Mouse (Mus musculus) limb, embryonic 15.5 days (tissue): ENCODE data around the gene Flnc. TPM values are rescaled to one million over a fixed set of nuclear protein-coding genes. Genes with fewer than 3 reads are reported as not detected.

Experiments
- ATAC-seq: fragments of 200-750 bp; cut with Nextera tagmentation; 2 replicates; pipeline ENCODE4 v1.8.0; 2017; ENCODE audit warnings: low read depth, moderate TSS enrichment; ENCODE audit not compliant: insufficient number of reproducible peaks, low FRiP score, low TSS enrichment
- H3K27ac ChIP-seq: fragments of 300-500 bp; sonication (generic); 2 replicates; pipeline ENCODE4 v1.5.1; 2015; ENCODE audit warnings: moderate library complexity, mild to moderate bottlenecking, inconsistent platforms
- H3K27me3 ChIP-seq: fragments of 300-500 bp; sonication (generic); 2 replicates; pipeline ENCODE4 v1.6.1; 2015; ENCODE audit warnings: inconsistent platforms
- H3K36me3 ChIP-seq: fragments of 300-500 bp; sonication (generic); 2 replicates; pipeline ENCODE4 v1.6.1; 2015; ENCODE audit warnings: inconsistent platforms
- H3K4me1 ChIP-seq: fragments of 300-500 bp; sonication (generic); 2 replicates; pipeline ENCODE4 v1.6.1; 2015; ENCODE audit warnings: inconsistent platforms
- H3K4me2 ChIP-seq: fragments of 300-500 bp; sonication (generic); 2 replicates; pipeline ENCODE4 v1.6.1; 2015; ENCODE audit warnings: mild to moderate bottlenecking, inconsistent platforms
- H3K4me3 ChIP-seq: fragments of 300-500 bp; sonication (generic); 2 replicates; pipeline ENCODE4 v1.5.1; 2015; ENCODE audit warnings: mild to moderate bottlenecking, inconsistent platforms
- H3K9ac ChIP-seq: fragments of 300-500 bp; sonication (generic); 2 replicates; pipeline ENCODE4 v1.6.1; 2015; ENCODE audit warnings: inconsistent platforms
- H3K9me3 ChIP-seq: fragments of 300-500 bp; sonication (generic); 2 replicates; pipeline ENCODE4 v1.6.1; 2016; ENCODE audit warnings: inconsistent platforms
- WGBS: fragments of 180-500 bp; shearing (Covaris S2); methylation state at CpG from one replicate; pipeline ENCODE4 v1.1.7; 2015; 5-methylcytosine and 5-hydroxymethylcytosine counted together
- polyA plus RNA-seq: library from polyadenylated mRNA; unstranded; fragments of >200 nt; fragmentation: Nextera tagmentation; extraction: Ambion mirVana; gene quantifications from 2 replicates; pipeline ENCODE4 v1.2.1, GENCODE M21; 2015

Gene Flnc
- polyA plus RNA-seq, 1 experiment from 2014 or later = 21.5 TPM

DNA sequence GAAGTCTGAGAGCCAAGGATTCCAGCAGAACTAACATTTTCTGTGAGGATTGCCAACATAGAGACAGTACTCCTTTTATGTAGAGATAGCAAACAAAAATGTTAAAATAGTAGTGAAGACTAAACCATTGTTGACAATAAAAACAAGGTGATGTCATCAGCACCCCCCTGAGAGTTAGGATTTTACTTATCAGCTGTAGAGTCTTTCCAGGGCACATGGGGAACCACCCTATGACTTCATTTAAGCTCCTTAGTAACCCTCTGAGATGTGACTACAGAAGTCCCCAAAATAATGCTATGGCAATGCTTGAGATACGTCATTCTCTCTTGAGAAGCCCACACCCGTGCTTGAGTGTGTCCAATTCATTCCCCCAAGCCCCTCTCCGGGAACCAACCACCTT lies 30.3 kb downstream of the Flnc start:
- WGBS = 81% methylated on average over 3 of the region's 3 CpGs
- Histone ChIP-seq H3K27ac (no peak overlapping the region), H3K4me2 (no peak overlapping the region), H3K9ac (no peak overlapping the region), H3K4me1 (peaks cover 3% of the 10 kb centered on the region), H3K27me3 (no peaks in the 10 kb centered on the region), H3K36me3 (peaks cover 26% of the 10 kb centered on the region), H3K4me3 (no peak overlapping the region), H3K9me3 (no peaks in the 10 kb centered on the region)
- ATAC-seq = no peak

GRCm38 (mm10) chr6:29467583-29468354 lies 34.7 kb downstream of the Flnc start, which contains the start of gene Atp6v1f:
Gene Atp6v1f (plus strand): TSS chr6:29467718.
- H3K9me3 ChIP-seq = no peaks in the 10 kb centered on the region
- H3K4me2 ChIP-seq = peak within 1 kb of the TSS; percentile 73
- peak within 1 kb of the TSS; percentile 44; the same call in 1 of the 2 replicates for H3K27ac ChIP-seq
- H3K27me3 ChIP-seq = no peaks in the 10 kb centered on the region
- H3K9ac ChIP-seq = peak within 1 kb of the TSS; percentile 47
- H3K4me3 ChIP-seq = peak within 1 kb of the TSS; percentile 62
- peaks cover 20% of the 10 kb centered on the region for H3K36me3 ChIP-seq
- under 1% methylated on average over 39 of the region's 39 CpGs for WGBS
- H3K4me1 ChIP-seq = peaks cover 8% of the 10 kb centered on the region
- peak; percentile 90 for ATAC-seq

GRCm38 (mm10) chr6:29468851-29469250 lies 35.8 kb downstream of the Flnc start:
- Histone ChIP-seq H3K9me3 (no peaks in the 10 kb centered on the region), H3K4me1 (peaks cover 13% of the 10 kb centered on the region), H3K9ac (no peak overlapping the region; the same call in 1 of the 2 replicates), H3K4me3 (peak overlapping the region; percentile 62; the same call in 1 of the 2 replicates), H3K36me3 (peaks cover 20% of the 10 kb centered on the region), H3K27ac (no peak overlapping the region), H3K27me3 (no peaks in the 10 kb centered on the region), H3K4me2 (peak overlapping the region; percentile 73)
- WGBS = 87% methylated on average over 3 of the region's 3 CpGs
- no peak for ATAC-seq

- Histone ChIP-seq H3K27ac (no peak within 1 kb of the TSS), H3K36me3 (peaks cover 20% of the 10 kb centered on the region), H3K9ac (no peak within 1 kb of the TSS), H3K4me1 (peaks cover 19% of the 10 kb centered on the region), H3K4me3 (no peak within 1 kb of the TSS), H3K9me3 (no peaks in the 10 kb centered on the region), H3K27me3 (no peaks in the 10 kb centered on the region), H3K4me2 (no peak within 1 kb of the TSS)
- ATAC-seq = no peak
- 86% methylated on average over 4 of the region's 4 CpGs for WGBS
These were observed 38.1 kb downstream of the Flnc start, which contains the start of gene Atp6v1fnb for GRCm38 (mm10) chr6:29471137-29471536. Gene Atp6v1fnb (plus strand): TSS chr6:29471437.

DNA sequence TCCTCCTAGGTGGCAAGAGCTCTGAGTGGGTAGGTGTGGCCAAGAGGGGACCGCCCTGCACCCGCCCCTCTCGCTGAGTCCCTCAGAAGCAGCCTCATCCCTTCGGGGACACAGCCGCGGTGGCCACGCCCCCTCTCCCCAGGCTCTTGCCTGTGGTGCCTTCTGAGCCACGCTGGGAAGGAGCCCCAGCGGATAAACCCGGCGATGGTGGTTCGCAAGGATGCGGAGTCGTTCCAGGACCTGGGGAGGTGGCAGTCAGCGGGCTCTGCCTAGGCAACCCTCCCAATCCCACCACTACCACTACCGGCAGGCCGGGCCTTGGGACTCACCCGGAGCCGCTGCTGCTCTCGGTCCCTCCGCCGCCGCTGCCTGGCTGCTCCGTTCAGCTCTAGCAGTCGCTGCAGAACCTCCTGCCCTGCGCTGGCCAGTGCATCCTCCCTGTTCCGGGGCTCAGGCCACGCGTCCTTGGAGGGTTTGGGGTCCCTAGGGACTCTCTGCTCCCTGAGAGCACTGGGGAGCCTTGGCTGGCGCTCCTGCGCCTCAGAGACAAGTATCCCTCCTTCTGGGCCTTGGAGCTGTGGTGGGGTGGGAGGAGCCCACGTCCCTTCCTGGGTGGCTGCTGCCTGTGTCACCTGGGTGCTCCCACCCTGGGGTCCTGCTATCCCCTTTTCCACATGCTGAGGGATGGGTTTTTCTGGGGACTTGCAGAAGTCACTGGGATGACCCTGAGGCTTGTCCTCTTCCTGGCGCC lies 41.1 kb downstream of the Flnc start:
- ATAC-seq = peak; percentile 76
- peaks cover 11% of the 10 kb centered on the region for H3K4me1 ChIP-seq
- 0 out of 2 replicates have a peak overlapping the region, but pooled peaks have one; percentile 10 for H3K9ac ChIP-seq
- peak overlapping the region; percentile 79 for H3K4me2 ChIP-seq
- H3K4me3 ChIP-seq = peak overlapping the region; percentile 43
- peaks cover 20% of the 10 kb centered on the region for H3K36me3 ChIP-seq
- H3K27ac ChIP-seq = no peak overlapping the region
- 5% methylated on average over 33 of the region's 33 CpGs for WGBS
- H3K9me3 ChIP-seq = no peaks in the 10 kb centered on the region
- H3K27me3 ChIP-seq = no peaks in the 10 kb centered on the region

GRCm38 (mm10) chr6:29474736-29475135 lies 41.7 kb downstream of the Flnc start:
- no peak overlapping the region for H3K9ac ChIP-seq
- 73% methylated on average over 2 of the region's 2 CpGs for WGBS
- no peak for ATAC-seq
- no peak overlapping the region for H3K27ac ChIP-seq
- H3K4me2 ChIP-seq = no peak overlapping the region
- peaks cover 11% of the 10 kb centered on the region for H3K4me1 ChIP-seq
- no peak overlapping the region for H3K4me3 ChIP-seq
- peaks cover 20% of the 10 kb centered on the region for H3K36me3 ChIP-seq
- H3K9me3 ChIP-seq = no peaks in the 10 kb centered on the region
- H3K27me3 ChIP-seq = no peaks in the 10 kb centered on the region

GRCm38 (mm10) chr6:29482691-29483090 lies 49.6 kb downstream of the Flnc start:
- Histone ChIP-seq H3K36me3 (peaks cover 20% of the 10 kb centered on the region), H3K4me3 (no peak overlapping the region), H3K4me2 (no peak overlapping the region), H3K9ac (no peak overlapping the region), H3K27me3 (0 out of 2 replicates have a peak, but pooled peaks cover 5% of the 10 kb centered on the region), H3K27ac (no peak overlapping the region), H3K4me1 (peaks cover 11% of the 10 kb centered on the region; the same call in 1 of the 2 replicates), H3K9me3 (no peaks in the 10 kb centered on the region)
- ATAC-seq = no peak
- WGBS = 94% methylated on average over 13 of the region's 13 CpGs

DNA sequence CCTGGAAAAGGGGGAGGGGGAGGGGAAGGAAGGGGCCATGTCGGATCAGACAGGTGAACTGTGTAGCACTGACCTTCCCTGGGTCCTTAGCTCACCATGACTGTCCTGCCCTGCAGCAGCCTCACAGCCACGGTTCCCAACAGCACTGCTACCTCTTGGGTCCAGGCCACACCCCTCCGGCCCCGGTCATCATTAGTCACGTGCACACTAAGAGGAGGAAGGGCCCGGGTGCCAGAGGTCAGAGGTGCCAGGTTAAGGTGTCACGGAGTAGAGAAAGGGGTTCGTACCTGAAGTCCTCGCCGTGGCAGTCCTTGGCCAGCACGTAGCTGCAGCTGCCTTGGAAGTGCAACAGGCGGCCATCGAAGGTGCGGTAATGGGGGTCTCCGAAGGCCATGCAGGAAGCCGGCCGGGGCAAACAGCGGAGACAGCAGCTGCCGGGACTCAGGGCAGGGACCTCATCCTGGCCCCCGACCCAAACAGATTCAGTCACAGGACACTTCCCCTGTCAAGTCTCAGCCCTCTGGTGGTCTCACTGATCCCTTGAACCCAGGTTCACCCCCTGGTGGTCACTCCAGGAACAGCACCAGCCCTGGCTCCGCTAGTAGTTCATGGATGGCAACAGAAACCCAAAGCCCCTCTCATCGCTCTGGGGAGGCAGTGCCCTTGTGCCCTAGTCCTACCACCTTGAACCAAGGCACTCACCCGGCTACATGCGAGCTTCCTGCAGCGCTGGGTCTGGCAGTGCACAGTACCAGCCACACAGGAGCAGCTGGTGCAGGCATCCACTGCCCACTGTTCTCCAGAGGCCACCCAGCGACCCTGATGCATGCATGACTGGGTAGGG lies 51.9 kb downstream of the Flnc start:
- no peak overlapping the region for H3K9ac ChIP-seq

DNA sequence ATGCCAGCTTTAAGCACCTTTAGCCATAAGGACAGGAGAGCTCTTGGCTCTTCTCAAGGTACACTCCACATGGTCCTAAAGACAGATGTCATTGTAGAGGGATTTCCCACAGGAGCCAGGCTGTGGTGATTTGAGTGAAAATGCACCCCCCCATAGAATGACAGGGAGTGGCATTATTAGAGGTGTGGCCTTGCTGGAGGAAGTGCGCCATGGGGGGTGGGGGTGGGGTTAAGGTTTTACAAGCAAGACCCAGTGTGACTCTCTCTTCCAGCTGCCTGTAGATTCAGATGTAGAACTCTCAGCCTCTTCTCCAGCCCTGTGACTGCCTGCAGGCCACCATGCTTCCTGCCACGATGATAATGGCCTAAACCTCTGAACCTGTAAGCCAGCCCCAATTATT lies 52.9 kb downstream of the Flnc start:
- Histone ChIP-seq H3K36me3 (peaks cover 22% of the 10 kb centered on the region), H3K4me1 (peaks cover 11% of the 10 kb centered on the region; the same call in 1 of the 2 replicates), H3K4me3 (no peak overlapping the region), H3K9me3 (no peaks in the 10 kb centered on the region), H3K27ac (no peak overlapping the region), H3K4me2 (no peak overlapping the region), H3K27me3 (0 out of 2 replicates have a peak, but pooled peaks cover 5% of the 10 kb centered on the region), H3K9ac (no peak overlapping the region)
- 46% methylated on average over 2 of the region's 2 CpGs for whole genome bisulfite sequencing
- no peak for ATAC-seq

More for the DNA sequence above, 51.9 kb downstream of the Flnc start:
- peak overlapping the region; percentile 63 for H3K4me2 ChIP-seq
- 17% methylated on average over 26 of the region's 26 CpGs for WGBS
- H3K36me3 ChIP-seq = peaks cover 20% of the 10 kb centered on the region
- no peak overlapping the region for H3K27ac ChIP-seq
- H3K4me1 ChIP-seq = peaks cover 11% of the 10 kb centered on the region; the same call in 1 of the 2 replicates
- peak overlapping the region; percentile 34 for H3K4me3 ChIP-seq
- 0 out of 2 replicates have a peak, but pooled peaks cover 5% of the 10 kb centered on the region for H3K27me3 ChIP-seq
- ATAC-seq = peak; percentile 21; the same call in 1 of the 2 replicates
- no peaks in the 10 kb centered on the region for H3K9me3 ChIP-seq

- H3K4me2 ChIP-seq = no peak overlapping the region
- 79% methylated on average over 4 of the region's 4 CpGs for WGBS
- peaks cover 27% of the 10 kb centered on the region for H3K36me3 ChIP-seq
- no peak for ATAC-seq
- peaks cover 13% of the 10 kb centered on the region for H3K27me3 ChIP-seq
- H3K4me1 ChIP-seq = no peaks in the 10 kb centered on the region
- H3K9me3 ChIP-seq = no peaks in the 10 kb centered on the region
- no peak overlapping the region for H3K4me3 ChIP-seq
- H3K9ac ChIP-seq = no peak overlapping the region
- H3K27ac ChIP-seq = no peak overlapping the region
These were observed 61.0 kb downstream of the Flnc start for GRCm38 (mm10) chr6:29494101-29494500.

DNA sequence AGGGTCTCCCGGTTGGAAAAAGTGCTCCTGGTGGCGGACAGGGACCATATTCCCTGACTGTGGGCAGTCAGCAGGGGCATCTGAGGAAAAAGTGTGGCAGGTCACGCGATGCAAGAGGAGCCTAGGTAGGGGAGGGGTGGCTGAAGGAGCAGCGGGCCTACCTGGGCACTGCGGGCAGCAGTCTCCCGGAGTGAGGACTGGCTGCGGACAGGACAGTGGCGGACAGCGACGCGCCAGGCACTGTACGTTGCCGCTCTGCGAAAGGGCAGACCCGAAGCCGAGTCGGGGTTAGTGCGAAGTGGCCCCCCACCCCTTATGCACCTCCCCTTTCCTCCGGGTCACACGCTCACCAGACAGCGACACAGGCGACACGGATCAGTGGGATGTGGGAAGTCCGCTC lies 63.2 kb downstream of the Flnc start:
- no peak for ATAC-seq
- WGBS = 42% methylated on average over 25 of the region's 25 CpGs
- Histone ChIP-seq H3K4me1 (no peaks in the 10 kb centered on the region), H3K27ac (no peak overlapping the region), H3K9ac (no peak overlapping the region), H3K4me3 (no peak overlapping the region), H3K36me3 (peaks cover 28% of the 10 kb centered on the region), H3K4me2 (no peak overlapping the region), H3K27me3 (peaks cover 13% of the 10 kb centered on the region), H3K9me3 (no peaks in the 10 kb centered on the region)
